Mouse (Mus musculus): ENCODE results near the gene Bahcc1. TPM values are rescaled to one million over a fixed set of nuclear protein-coding genes. Genes with fewer than 3 reads are reported as not detected.
A peak's percentile ranks its signal among the peaks of the same experiment; 100 is the strongest.

The Bahcc1 gene
- total RNA-seq, 2 experiments from 2014 or later = 3.5 to 5.3 TPM

GRCm38 (mm10) chr11:120215726-120216241 lies 17.0 kb upstream of the Bahcc1 start:
- peak overlapping the region; percentile 55; the same call in 1 of the 2 replicates for H3K27ac ChIP-seq
- H3K4me3 ChIP-seq = no peak overlapping the region
- no peak for DNase-seq
- TF ChIP-seq CTCF (IDR thresholded peaks at IDR 0.05) = no peak
- intact Hi-C loops (cut with DNase I) = no loop called here

GRCm38 (mm10) chr11:120216540-120217324 lies 16.0 kb upstream of the Bahcc1 start:
- DNase-seq = peak; percentile 24
- Histone ChIP-seq H3K27ac (peak overlapping the region; percentile 55), H3K4me3 (no peak overlapping the region)
- intact Hi-C loops (cut with DNase I) = no loop called here
- no peak for TF ChIP-seq CTCF (IDR thresholded peaks at IDR 0.05)

- DNase-seq = peak; percentile 22
Measured at GRCm38 (mm10) chr11:120218176-120218856, 14.4 kb upstream of the Bahcc1 start.

GRCm38 (mm10) chr11:120218946-120219345 lies 13.8 kb upstream of the Bahcc1 start:
- Histone ChIP-seq H3K27ac (peak overlapping the region; percentile 85), H3K4me3 (peak overlapping the region; percentile 29; the same call in 1 of the 2 replicates)
- intact Hi-C loops (cut with DNase I) = no loop called here
- TF ChIP-seq CTCF (IDR thresholded peaks at IDR 0.05) = no peak
- DNase-seq = peak; percentile 49

More at GRCm38 (mm10) chr11:120218176-120218856, 14.4 kb upstream of the Bahcc1 start:
- intact Hi-C loops (cut with DNase I) = no loop called here
- Histone ChIP-seq H3K27ac (peak overlapping the region; percentile 85), H3K4me3 (peak overlapping the region; percentile 29; the same call in 1 of the 2 replicates)
- no peak for TF ChIP-seq CTCF (IDR thresholded peaks at IDR 0.05)

- peak overlapping the region; percentile 85 for H3K27ac ChIP-seq
- DNase-seq = peak; percentile 89
- H3K4me3 ChIP-seq = no peak overlapping the region; the same call in 1 of the 2 replicates
- no peak for TF ChIP-seq CTCF (IDR thresholded peaks at IDR 0.05)
- intact Hi-C loops (cut with DNase I) = no loop called here
Measured at GRCm38 (mm10) chr11:120219916-120220522, 12.7 kb upstream of the Bahcc1 start.

GRCm38 (mm10) chr11:120220963-120221827 lies 11.6 kb upstream of the Bahcc1 start:
- no peak for DNase-seq
- Histone ChIP-seq H3K4me3 (no peak overlapping the region), H3K27ac (peak overlapping the region; percentile 85)
- intact Hi-C loops (cut with DNase I) = no loop called here
- no peak for TF ChIP-seq CTCF (IDR thresholded peaks at IDR 0.05)

- TF ChIP-seq CTCF (IDR thresholded peaks at IDR 0.05) = no peak
- Histone ChIP-seq H3K27ac (no peak overlapping the region; the same call in 1 of the 2 replicates), H3K4me3 (no peak overlapping the region)
- DNase-seq = no peak
- intact Hi-C loops (cut with DNase I) = no loop called here
Measured at GRCm38 (mm10) chr11:120222425-120223104, 10.2 kb upstream of the Bahcc1 start.

GRCm38 (mm10) chr11:120223586-120224487 lies 8.9 kb upstream of the Bahcc1 start:
- Histone ChIP-seq H3K27ac (peak overlapping the region; percentile 77), H3K4me3 (no peak overlapping the region)
- intact Hi-C loops (cut with DNase I) = no loop called here
- no peak for DNase-seq
- no peak for TF ChIP-seq CTCF (IDR thresholded peaks at IDR 0.05)

- intact Hi-C loops (cut with DNase I) = no loop called here
- peak overlapping the region; percentile 77 for H3K27ac ChIP-seq
- DNase-seq = no peak
- H3K4me3 ChIP-seq = peak overlapping the region; percentile 57
- TF ChIP-seq CTCF (IDR thresholded peaks at IDR 0.05) = no peak
Measured at GRCm38 (mm10) chr11:120224488-120225255, 8.1 kb upstream of the Bahcc1 start.
